Mouse (Mus musculus): ENCODE measurements at regions not wholly inside any gene's neighbourhood (a gene's known extent, or its start where the extent isn't known, plus 50 kb on each side); places are given as distances from the start of the nearest gene placed in this dataset.

GRCm38 (mm10) chr4:62850526-62850925, 114.8 kb upstream of the Zfp618 start:
- TF ChIP-seq CTCF (IDR thresholded peaks at IDR 0.05; ENCODE audit: control insufficient read depth, insufficient read depth, insufficient replicate concordance, low read depth, low read length), result no peak
- TF ChIP-seq POLR2A (IDR thresholded peaks at IDR 0.05; ENCODE audit: control insufficient read depth, low read depth, low read length), result no peak

All from testis, adult 2 months (tissue).